Mouse (Mus musculus): ENCODE measurements around the gene Clec3b.

DNA sequence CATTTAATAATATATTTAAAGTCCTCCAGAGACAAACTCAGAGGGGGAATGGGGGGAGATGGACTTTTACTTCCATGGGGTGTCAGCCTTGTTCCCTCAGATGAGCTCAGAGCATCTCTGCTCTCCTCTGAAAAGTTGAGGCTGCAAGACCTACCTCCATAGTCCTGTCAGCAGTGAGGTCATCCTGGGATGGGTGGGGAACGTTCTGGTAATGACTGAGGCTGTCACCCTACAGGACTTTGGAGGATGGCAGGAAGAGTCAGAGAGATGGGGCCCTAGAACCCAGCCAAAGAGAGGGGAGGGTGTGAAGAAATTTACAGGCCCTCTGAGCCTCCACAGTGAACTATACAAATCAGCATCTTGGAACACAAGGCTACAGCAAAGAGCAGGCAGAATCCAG lies 815 bp downstream of the Clec3b start:
- no peak for TF ChIP-seq CTCF (IDR thresholded peaks at IDR 0.05; ENCODE audit: low read depth)
- TF ChIP-seq EP300 (optimal IDR thresholded peaks at IDR 0.05) = no peak

Measured in stomach, postnatal 0 days (tissue).